Mouse (Mus musculus) stomach, embryonic 14.5 days (tissue): Measurements from ENCODE around the gene Fgd3. TPM values are rescaled to one million over a fixed set of nuclear protein-coding genes. Genes with fewer than 3 reads are reported as not detected.

Source experiments
- ATAC-seq: fragments of 200-750 bp; cut with Nextera tagmentation; 2 replicates; pipeline ENCODE4 v1.8.0; 2017; ENCODE audit warnings: low read depth, moderate TSS enrichment; ENCODE audit not compliant: insufficient number of reproducible peaks, insufficient read depth, low FRiP score
- H3K27ac ChIP-seq: fragments of 300-500 bp; sonication (generic); 2 replicates; pipeline ENCODE4 v1.5.1; 2014; ENCODE audit warnings: mild to moderate bottlenecking, low read length, moderate library complexity, mixed read lengths
- H3K27me3 ChIP-seq: fragments of 300-500 bp; sonication (generic); 2 replicates; pipeline ENCODE4 v1.6.1; 2014; ENCODE audit warnings: low read length, control low read depth, mixed read lengths; ENCODE audit not compliant: control insufficient read depth, insufficient read depth
- H3K36me3 ChIP-seq: fragments of 300-500 bp; sonication (generic); 2 replicates; pipeline ENCODE4 v1.6.1; 2014; ENCODE audit warnings: mild to moderate bottlenecking, control low read depth, low read length, moderate library complexity, mixed read lengths; ENCODE audit not compliant: control insufficient read depth, insufficient read depth
- H3K4me1 ChIP-seq: fragments of 300-500 bp; sonication (generic); 2 replicates; pipeline ENCODE4 v1.6.1; 2014; ENCODE audit warnings: low read length, control low read depth, mixed read lengths; ENCODE audit not compliant: control insufficient read depth, insufficient read depth
- H3K4me2 ChIP-seq: fragments of 300-500 bp; sonication (generic); replicated peaks from 2 replicates; pipeline ENCODE4 v1.6.1; 2014; ENCODE audit warnings: low read depth, low read length, control low read depth
- H3K4me3 ChIP-seq: fragments of 300-500 bp; sonication (generic); 2 replicates; pipeline ENCODE4 v1.5.1; 2014; ENCODE audit warnings: low read depth, low read length, control low read depth
- H3K9ac ChIP-seq: fragments of 300-500 bp; sonication (generic); replicated peaks from 2 replicates; pipeline ENCODE4 v1.6.1; 2014; ENCODE audit warnings: low read depth, mild to moderate bottlenecking, control low read depth, low read length, moderate library complexity, mixed read lengths
- H3K9me3 ChIP-seq: fragments of 300-500 bp; sonication (generic); 2 replicates; pipeline ENCODE4 v1.6.1; 2016; ENCODE audit warnings: low read depth, low read length, control low read depth; ENCODE audit not compliant: control insufficient read depth
- WGBS: fragments of 180-500 bp; shearing (Covaris S2); extraction: QIAGEN DNeasy Blood & Tissue Kit; methylation state at CpG from one replicate; pipeline ENCODE4 v1.1.7; 2014; 5-methylcytosine and 5-hydroxymethylcytosine counted together
- polyA plus RNA-seq: library from polyadenylated mRNA; unstranded; fragments of >200 nt; fragmentation: Nextera tagmentation; extraction: Ambion mirVana; gene quantifications from 2 replicates; pipeline ENCODE4 v1.2.1, GENCODE M21; 2014

Gene Fgd3
- polyA plus RNA-seq, 1 experiment from 2014 or later = 0.51 TPM

- no peaks in the 10 kb centered on the region for H3K36me3 ChIP-seq
- no peak overlapping the region for H3K4me2 ChIP-seq
- no peak for ATAC-seq
- H3K4me1 ChIP-seq = no peaks in the 10 kb centered on the region
- H3K9ac ChIP-seq = no peak overlapping the region
- no peaks in the 10 kb centered on the region for H3K27me3 ChIP-seq
- no peaks in the 10 kb centered on the region for H3K9me3 ChIP-seq
- 83% methylated on average over 6 of the region's 6 CpGs for WGBS
- no peak overlapping the region for H3K27ac ChIP-seq
- no peak overlapping the region for H3K4me3 ChIP-seq
Observed at GRCm38 (mm10) chr13:49287224-49287623, 32.9 kb downstream of the Fgd3 start.

GRCm38 (mm10) chr13:49286750-49287149 is 33.4 kb downstream of the Fgd3 start:
- WGBS = 57% methylated on average over 3 of the region's 3 CpGs
- peak; percentile 75; the same call in 1 of the 2 replicates for ATAC-seq
- H3K27ac ChIP-seq = no peak overlapping the region

GRCm38 (mm10) chr13:49283686-49284085 is 36.4 kb downstream of the Fgd3 start:
- no peak overlapping the region for H3K4me3 ChIP-seq
- no peak for ATAC-seq
- no peak overlapping the region for H3K9ac ChIP-seq
- WGBS = 84% methylated on average over 9 of the region's 9 CpGs
- no peak overlapping the region for H3K27ac ChIP-seq
- no peaks in the 10 kb centered on the region for H3K36me3 ChIP-seq
- H3K4me2 ChIP-seq = no peak overlapping the region
- H3K4me1 ChIP-seq = no peaks in the 10 kb centered on the region
- no peaks in the 10 kb centered on the region for H3K27me3 ChIP-seq
- no peaks in the 10 kb centered on the region for H3K9me3 ChIP-seq

More at GRCm38 (mm10) chr13:49286750-49287149, 33.4 kb downstream of the Fgd3 start:
- no peaks in the 10 kb centered on the region for H3K27me3 ChIP-seq
- H3K4me1 ChIP-seq = no peaks in the 10 kb centered on the region
- H3K4me2 ChIP-seq = no peak overlapping the region
- H3K36me3 ChIP-seq = no peaks in the 10 kb centered on the region
- H3K9me3 ChIP-seq = no peaks in the 10 kb centered on the region
- no peak overlapping the region for H3K4me3 ChIP-seq
- no peak overlapping the region for H3K9ac ChIP-seq

- H3K4me1 ChIP-seq = no peaks in the 10 kb centered on the region
- no peaks in the 10 kb centered on the region for H3K36me3 ChIP-seq
- 47% methylated on average over 2 of the region's 2 CpGs for WGBS
- H3K9me3 ChIP-seq = no peaks in the 10 kb centered on the region
- no peak overlapping the region for H3K27ac ChIP-seq
- H3K4me2 ChIP-seq = no peak overlapping the region
- H3K27me3 ChIP-seq = no peaks in the 10 kb centered on the region
- H3K9ac ChIP-seq = no peak overlapping the region
- ATAC-seq = no peak
- H3K4me3 ChIP-seq = no peak overlapping the region
Observed at GRCm38 (mm10) chr13:49282168-49282567, 37.9 kb downstream of the Fgd3 start.

GRCm38 (mm10) chr13:49271831-49272765 is 48.0 kb downstream of the Fgd3 start:
- 65% methylated on average over 5 of the region's 5 CpGs for WGBS
- H3K9ac ChIP-seq = no peak overlapping the region
- peak; percentile 28; the same call in 1 of the 2 replicates for ATAC-seq

GRCm38 (mm10) chr13:49270500-49270899 is 49.6 kb downstream of the Fgd3 start:
- Histone ChIP-seq H3K9me3 (no peaks in the 10 kb centered on the region), H3K4me1 (no peaks in the 10 kb centered on the region), H3K36me3 (no peaks in the 10 kb centered on the region), H3K4me2 (no peak overlapping the region), H3K4me3 (no peak overlapping the region), H3K27me3 (no peaks in the 10 kb centered on the region), H3K9ac (no peak overlapping the region), H3K27ac (no peak overlapping the region)
- no peak for ATAC-seq
- 86% methylated on average over 8 of the region's 8 CpGs for WGBS

More at GRCm38 (mm10) chr13:49271831-49272765, 48.0 kb downstream of the Fgd3 start:
- Histone ChIP-seq H3K4me1 (no peaks in the 10 kb centered on the region), H3K36me3 (no peaks in the 10 kb centered on the region), H3K27ac (no peak overlapping the region), H3K27me3 (no peaks in the 10 kb centered on the region), H3K4me2 (no peak overlapping the region), H3K4me3 (no peak overlapping the region), H3K9me3 (no peaks in the 10 kb centered on the region)

GRCm38 (mm10) chr13:49267645-49268044 is 52.5 kb downstream of the Fgd3 start:
- Histone ChIP-seq H3K4me2 (no peak overlapping the region), H3K4me3 (no peak overlapping the region), H3K27ac (no peak overlapping the region), H3K27me3 (no peaks in the 10 kb centered on the region), H3K9me3 (no peaks in the 10 kb centered on the region), H3K9ac (no peak overlapping the region), H3K4me1 (no peaks in the 10 kb centered on the region), H3K36me3 (no peaks in the 10 kb centered on the region)
- WGBS = 44% methylated on average over 2 of the region's 2 CpGs
- no peak for ATAC-seq

- no peaks in the 10 kb centered on the region for H3K36me3 ChIP-seq
- no peaks in the 10 kb centered on the region for H3K4me1 ChIP-seq
- H3K9ac ChIP-seq = no peak overlapping the region
- H3K27me3 ChIP-seq = no peaks in the 10 kb centered on the region
- no peaks in the 10 kb centered on the region for H3K9me3 ChIP-seq
- 69% methylated on average over 15 of the region's 15 CpGs for WGBS
- H3K4me3 ChIP-seq = no peak overlapping the region
- ATAC-seq = no peak
- H3K27ac ChIP-seq = no peak overlapping the region
- no peak overlapping the region for H3K4me2 ChIP-seq
Observed at GRCm38 (mm10) chr13:49260036-49260722, 59.9 kb downstream of the Fgd3 start.
